Mouse (Mus musculus) kidney, adult 2 months (tissue): Measurements from ENCODE around the gene Ghrl. TPM values are rescaled to one million over a fixed set of nuclear protein-coding genes. Genes with fewer than 3 reads are reported as not detected.

Experiments
- DNase-seq: peaks from one replicate; pipeline ENCODE4 v3.0.0; 2021
- H3K27ac ChIP-seq: fragments of 200-500 bp; 2 replicates; pipeline ENCODE4 v1.5.1; 2012; ENCODE audit warnings: low read depth, low read length, control low read depth, inconsistent platforms; ENCODE audit not compliant: insufficient read depth
- H3K27me3 ChIP-seq: fragments of 200-500 bp; replicated peaks from 2 replicates; pipeline ENCODE4 v1.6.1; 2012; ENCODE audit warnings: mild to moderate bottlenecking, moderate library complexity, low read length, inconsistent platforms; ENCODE audit not compliant: control insufficient read depth, insufficient read depth
- H3K36me3 ChIP-seq: fragments of 200-500 bp; 2 replicates; pipeline ENCODE4 v1.6.1; 2012; ENCODE audit warnings: mild to moderate bottlenecking, moderate library complexity, low read length, inconsistent platforms; ENCODE audit not compliant: control insufficient read depth, insufficient read depth
- H3K4me1 ChIP-seq: fragments of 200-500 bp; 2 replicates; pipeline ENCODE4 v1.6.1; 2011; ENCODE audit warnings: low read length; ENCODE audit not compliant: control insufficient read depth, insufficient read depth
- H3K4me3 ChIP-seq: fragments of 200-500 bp; 2 replicates; pipeline ENCODE4 v1.5.1; 2011; ENCODE audit warnings: mild to moderate bottlenecking, low read depth, low read length, control low read depth; ENCODE audit not compliant: insufficient read depth
- CTCF ChIP-seq: fragments of 200-500 bp; conservative IDR thresholded peaks from 2 replicates; pipeline ENCODE4 v1.5.1; 2011; ENCODE audit warnings: low read depth, mild to moderate bottlenecking, control low read depth, low read length, moderate library complexity, mixed read lengths; ENCODE audit not compliant: insufficient read depth, insufficient read length
- POLR2A ChIP-seq: fragments of 200-500 bp; IDR thresholded peaks from one replicate; pipeline ENCODE4 v1.6.1; 2011; ENCODE audit warnings: low read depth, low read length, control low read depth
- WGBS: fragments of 180-500 bp; shearing (Covaris S2); methylation state at CpG from one replicate; pipeline ENCODE4 v1.1.7; 2018; 5-methylcytosine and 5-hydroxymethylcytosine counted together
- polyA plus RNA-seq: library from polyadenylated mRNA; depleted of rRNA; stranded (reverse); fragments of >200 nt; gene quantifications from 2 replicates; pipeline ENCODE4 v1.2.3, GENCODE M21; 2012; rRNA removed

The Ghrl gene
- polyA plus RNA-seq, result 0.09 TPM in 1 of 2 replicates, not detected in the other

GRCm38 (mm10) chr6:113719878-113720277 lies at the start of gene Ghrl:
Gene Ghrl, minus strand, starts transcription at chr6:113719880.
- Histone ChIP-seq H3K27me3 (no peaks in the 10 kb centered on the region), H3K36me3 (no peaks in the 10 kb centered on the region; the same call in 1 of the 2 replicates), H3K4me3 (no peak within 1 kb of the TSS), H3K27ac (no peak within 1 kb of the TSS), H3K4me1 (no peaks in the 10 kb centered on the region)
- DNase-seq, result no peak
- TF ChIP-seq CTCF (no peak), POLR2A (no peak)
- WGBS, result 83% methylated on average over 3 of the region's 3 CpGs

GRCm38 (mm10) chr6:113768804-113769203 lies 49.1 kb upstream of the Ghrl start:
- TF ChIP-seq POLR2A (no peak), CTCF (no peak)
- DNase-seq, result no peak
- Histone ChIP-seq H3K36me3 (no peaks in the 10 kb centered on the region), H3K27me3 (no peaks in the 10 kb centered on the region), H3K4me3 (no peak overlapping the region), H3K27ac (no peak overlapping the region), H3K4me1 (no peaks in the 10 kb centered on the region)
- 53% methylated on average over 11 of the region's 11 CpGs for WGBS

- H3K4me1 ChIP-seq, result no peaks in the 10 kb centered on the region
- WGBS, result 27% methylated on average over 7 of the region's 7 CpGs
- no peak for TF ChIP-seq POLR2A
- peak; percentile 92 for TF ChIP-seq CTCF
- H3K27me3 ChIP-seq, result no peaks in the 10 kb centered on the region
- H3K36me3 ChIP-seq, result no peaks in the 10 kb centered on the region
- peak; percentile 81 for DNase-seq
- H3K27ac ChIP-seq, result no peak overlapping the region
- no peak overlapping the region for H3K4me3 ChIP-seq
Measured at GRCm38 (mm10) chr6:113761644-113762043, 42.0 kb upstream of the Ghrl start.

DNA sequence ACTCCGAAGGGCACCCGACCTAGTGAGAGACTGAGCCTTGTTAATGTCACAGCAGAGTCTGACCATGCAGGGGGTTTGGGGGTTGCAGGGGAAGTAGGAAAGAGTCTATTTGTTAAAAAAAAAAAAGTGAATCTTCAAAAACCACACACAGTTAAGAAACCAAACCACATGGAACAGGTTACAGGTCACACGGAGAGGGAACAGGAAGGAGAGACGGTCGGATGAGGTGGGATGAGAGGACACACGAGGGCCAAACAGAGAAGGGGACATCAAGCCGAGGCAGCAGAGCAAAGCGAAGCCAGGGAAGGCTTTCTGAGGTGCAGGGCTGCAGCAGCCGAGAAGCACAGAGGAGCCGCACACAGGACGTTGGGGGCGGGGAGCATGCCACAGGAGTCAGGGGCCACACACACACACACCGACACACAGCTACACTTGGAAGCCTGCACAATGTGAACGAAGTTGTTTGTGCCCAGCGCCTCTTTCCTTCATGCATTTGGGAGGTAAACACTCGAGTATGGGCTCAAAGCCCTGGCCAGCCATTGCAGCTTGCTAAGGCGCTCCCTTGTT lies 29.5 kb upstream of the Ghrl start:
- no peaks in the 10 kb centered on the region for H3K4me1 ChIP-seq
- TF ChIP-seq POLR2A (no peak), CTCF (no peak)
- 57% methylated on average over 17 of the region's 17 CpGs for WGBS
- H3K4me3 ChIP-seq, result no peak overlapping the region
- no peak overlapping the region for H3K27ac ChIP-seq
- H3K27me3 ChIP-seq, result no peaks in the 10 kb centered on the region
- H3K36me3 ChIP-seq, result no peaks in the 10 kb centered on the region
- DNase-seq, result no peak

- Histone ChIP-seq H3K27ac (no peak overlapping the region), H3K4me1 (no peaks in the 10 kb centered on the region), H3K36me3 (no peaks in the 10 kb centered on the region), H3K4me3 (no peak overlapping the region), H3K27me3 (no peaks in the 10 kb centered on the region)
- WGBS, result 39% methylated on average over 26 of the region's 26 CpGs
- DNase-seq, result no peak
- TF ChIP-seq POLR2A, result no peak
- TF ChIP-seq CTCF, result no peak
Measured at GRCm38 (mm10) chr6:113748351-113748750, 28.7 kb upstream of the Ghrl start.

- no peak for TF ChIP-seq POLR2A
- TF ChIP-seq CTCF, result no peak
- DNase-seq, result no peak
- Histone ChIP-seq H3K4me1 (no peaks in the 10 kb centered on the region), H3K36me3 (no peaks in the 10 kb centered on the region), H3K4me3 (no peak overlapping the region), H3K27me3 (no peaks in the 10 kb centered on the region), H3K27ac (no peak overlapping the region)
- 77% methylated on average over 14 of the region's 14 CpGs for WGBS
Measured at GRCm38 (mm10) chr6:113747284-113747683, 27.6 kb upstream of the Ghrl start.

GRCm38 (mm10) chr6:113745117-113745516 lies 25.4 kb upstream of the Ghrl start:
- no peak overlapping the region for H3K4me3 ChIP-seq
- DNase-seq, result peak; percentile 67
- H3K4me1 ChIP-seq, result no peaks in the 10 kb centered on the region
- no peaks in the 10 kb centered on the region for H3K27me3 ChIP-seq
- TF ChIP-seq POLR2A, result no peak
- no peak for TF ChIP-seq CTCF
- H3K36me3 ChIP-seq, result no peaks in the 10 kb centered on the region
- no peak overlapping the region for H3K27ac ChIP-seq
